Mouse (Mus musculus): Measurements from ENCODE around the gene Dpp3.
"Not testable (repeated sequence)": the region's sequence is repeated elsewhere in the genome, so short reads cannot be mapped to it uniquely, and the experiment has no call there.

Gene Dpp3

DNA sequence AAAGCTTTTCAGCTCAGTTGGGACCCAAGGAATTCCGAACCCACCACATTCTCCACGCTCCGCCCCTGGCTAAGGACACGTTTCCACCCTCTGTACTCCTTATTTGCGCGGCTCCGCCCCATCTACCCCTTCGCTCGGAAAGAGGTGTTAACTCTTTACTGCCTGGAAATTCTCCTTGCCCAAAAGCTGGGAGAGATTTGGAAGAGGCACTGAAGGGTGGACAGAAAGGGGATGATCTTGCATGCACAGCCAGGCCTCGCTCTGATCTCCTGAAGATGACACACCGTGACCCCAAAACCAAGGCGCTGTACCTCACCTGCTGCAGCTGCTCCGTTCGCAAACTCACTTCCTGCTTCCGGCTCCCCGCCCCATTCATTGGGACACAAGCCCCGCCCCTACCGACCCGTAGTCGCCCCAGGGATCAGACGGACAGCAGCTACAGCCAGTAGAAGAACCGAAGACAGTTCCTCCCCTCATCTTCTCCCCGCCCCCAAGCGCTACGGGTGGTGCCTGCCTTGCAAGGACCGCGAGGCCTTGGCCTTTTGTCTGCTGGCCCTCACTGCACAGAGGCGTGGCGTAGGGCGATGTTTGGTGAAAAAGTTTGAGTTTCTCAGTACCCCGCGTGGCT, at the start of gene Dpp3:
Gene Dpp3 (minus strand): TSS at position 384 of the 628 bp plus-strand sequence.
- peak; percentile 97 to 98 for DNase-seq

DNA sequence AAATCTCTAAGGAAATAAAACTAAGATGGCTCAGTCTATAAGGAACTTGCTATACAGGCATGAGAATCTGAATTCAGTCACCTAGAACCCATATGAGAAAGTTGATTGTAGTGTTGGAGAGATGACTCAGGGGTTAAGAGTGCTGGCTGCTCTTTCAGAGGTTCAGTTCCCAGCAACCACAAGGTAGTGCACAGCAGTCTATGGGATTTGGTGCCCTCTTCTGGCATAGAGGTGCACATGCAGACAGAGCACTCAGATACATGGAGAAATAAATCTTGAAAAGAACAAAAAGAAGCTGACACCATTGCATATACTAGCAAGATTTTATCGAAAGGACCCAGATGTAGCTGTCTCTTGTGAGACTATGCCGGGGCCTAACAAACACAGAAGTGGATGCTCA, 40.1 kb upstream of the Dpp3 start:
- no peak for DNase-seq

DNA sequence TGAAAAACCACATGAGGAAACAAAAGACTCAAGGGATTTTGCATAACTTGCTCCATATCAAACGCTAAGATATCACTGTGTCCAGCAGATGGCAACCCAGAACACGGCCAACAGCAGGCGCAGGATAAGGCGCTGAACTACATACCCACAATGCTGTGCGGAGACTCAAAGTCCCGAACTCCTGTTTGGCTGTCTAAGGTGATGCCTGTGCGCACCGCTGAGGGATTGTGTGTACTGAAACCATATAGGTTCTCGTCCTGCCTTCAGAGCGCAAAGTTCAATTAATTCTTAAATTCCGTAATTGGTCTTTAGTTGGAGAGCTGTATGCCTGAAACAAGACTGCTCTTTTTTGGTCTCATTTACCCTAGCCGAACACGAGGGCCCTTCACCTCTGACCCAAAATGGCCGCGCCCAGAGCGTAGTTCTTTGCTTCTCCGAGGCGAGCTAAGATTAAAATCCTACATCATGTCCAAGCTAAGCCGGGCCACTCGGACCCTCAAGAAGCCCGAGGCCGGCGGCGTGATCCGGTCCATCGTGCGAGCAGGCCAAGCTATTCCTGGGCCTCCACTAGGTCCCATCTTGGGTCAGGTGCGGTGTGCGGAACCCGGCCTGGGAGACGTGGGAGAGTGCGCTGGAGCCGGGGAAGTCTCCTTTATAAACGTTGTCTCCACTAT, 34.0 kb upstream of the Dpp3 start, which contains the start of gene Mrpl11:
Gene Mrpl11 (plus strand): TSS at position 220 of the 674 bp plus-strand sequence.
- peak; percentile 69 to 85 for DNase-seq

DNA sequence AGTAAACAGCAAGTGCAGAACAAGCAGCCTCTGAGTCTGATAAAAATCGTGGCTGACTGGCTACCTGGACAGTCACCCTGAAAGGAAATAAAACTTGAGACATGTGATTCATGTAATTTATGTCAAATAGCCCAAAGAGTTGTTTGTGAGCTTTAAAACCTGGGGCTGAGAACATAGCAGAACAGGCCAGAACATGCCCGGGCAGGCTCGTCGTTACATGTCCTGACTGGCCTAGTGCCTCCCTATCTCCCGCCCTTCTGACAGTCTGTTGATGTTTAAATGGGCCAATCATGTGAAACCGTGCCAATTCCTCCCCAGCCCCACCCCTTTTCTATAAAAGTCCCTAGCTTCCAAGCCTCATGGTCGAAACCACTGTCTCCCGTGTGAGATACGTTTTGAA, 20.6 kb upstream of the Dpp3 start:
- DNase-seq = not testable (repeated sequence)

DNA sequence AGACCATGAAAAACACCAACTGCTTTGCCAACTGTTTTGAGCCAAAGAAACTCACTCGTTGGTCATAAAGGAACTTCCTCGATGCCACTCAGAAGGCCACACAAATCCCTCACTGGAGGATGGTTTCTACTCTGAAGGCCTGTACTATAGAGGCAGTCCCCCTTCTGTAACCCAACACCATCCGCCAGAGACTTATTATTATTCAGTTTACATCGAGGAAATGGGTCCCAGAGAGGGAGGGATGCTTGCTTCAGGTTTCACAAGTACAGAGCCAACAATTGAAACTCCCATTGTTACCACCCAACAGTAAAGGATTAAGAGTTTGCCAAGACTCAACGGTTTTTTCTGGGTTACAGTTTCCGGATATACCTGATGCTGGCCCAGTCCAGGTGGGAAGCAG, 17.5 kb upstream of the Dpp3 start:
- DNase-seq = no peak

DNA sequence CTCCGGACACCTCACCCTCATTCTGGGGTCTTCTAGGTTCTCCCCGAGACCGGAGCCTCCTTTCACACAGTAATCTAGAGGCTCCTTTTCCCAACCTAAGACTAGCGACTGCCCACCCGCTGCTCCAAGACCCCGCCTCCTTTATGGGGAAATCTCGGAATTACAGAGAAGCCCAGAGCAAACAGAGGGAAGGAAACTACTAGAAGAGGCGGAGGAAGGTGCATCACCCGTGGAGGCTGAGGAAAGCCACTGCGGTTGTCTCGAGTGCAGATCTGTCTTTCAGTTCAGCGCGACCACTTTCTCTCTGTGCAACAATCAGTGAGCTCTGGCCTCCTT, 15.1 kb upstream of the Dpp3 start:
- DNase-seq = no peak

DNA sequence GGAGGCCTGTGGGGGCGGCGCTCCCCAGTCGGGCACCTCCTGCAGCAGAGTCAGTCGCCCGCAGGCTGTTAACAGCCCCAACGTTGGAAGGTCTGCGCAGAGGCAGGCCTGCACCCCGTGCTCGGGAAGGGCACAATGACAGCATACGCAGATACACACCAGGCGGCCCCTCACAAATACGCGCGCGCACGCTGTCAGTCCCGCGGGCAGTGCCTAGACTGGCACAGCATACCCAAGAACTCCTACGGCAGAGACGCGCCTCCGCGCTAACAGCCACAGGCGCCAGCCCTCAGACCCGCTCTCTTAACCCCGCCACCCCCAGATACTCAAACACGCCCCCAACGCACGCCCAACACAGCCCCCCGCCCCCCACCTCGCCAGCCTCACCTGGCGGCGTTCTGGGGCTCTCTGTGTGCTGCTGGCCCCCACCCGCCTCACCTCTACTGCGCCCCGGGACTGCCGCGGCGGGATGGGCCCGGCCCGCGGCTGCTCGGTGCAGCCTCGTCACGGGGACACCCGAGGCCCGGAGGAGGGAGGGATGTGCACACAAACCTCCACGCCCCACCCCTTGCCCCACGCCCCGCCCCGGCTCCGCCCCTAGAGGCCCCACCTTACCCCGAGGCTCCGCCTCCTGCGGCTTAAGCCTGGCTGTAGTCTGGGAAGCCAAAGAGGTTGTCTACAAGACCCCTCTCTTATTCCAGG, 14.6 kb upstream of the Dpp3 start, which contains the start of gene Peli3:
Gene Peli3 (minus strand): TSS at position 577 of the 702 bp plus-strand sequence.
- DNase-seq = peak; percentile 70 to 77

DNA sequence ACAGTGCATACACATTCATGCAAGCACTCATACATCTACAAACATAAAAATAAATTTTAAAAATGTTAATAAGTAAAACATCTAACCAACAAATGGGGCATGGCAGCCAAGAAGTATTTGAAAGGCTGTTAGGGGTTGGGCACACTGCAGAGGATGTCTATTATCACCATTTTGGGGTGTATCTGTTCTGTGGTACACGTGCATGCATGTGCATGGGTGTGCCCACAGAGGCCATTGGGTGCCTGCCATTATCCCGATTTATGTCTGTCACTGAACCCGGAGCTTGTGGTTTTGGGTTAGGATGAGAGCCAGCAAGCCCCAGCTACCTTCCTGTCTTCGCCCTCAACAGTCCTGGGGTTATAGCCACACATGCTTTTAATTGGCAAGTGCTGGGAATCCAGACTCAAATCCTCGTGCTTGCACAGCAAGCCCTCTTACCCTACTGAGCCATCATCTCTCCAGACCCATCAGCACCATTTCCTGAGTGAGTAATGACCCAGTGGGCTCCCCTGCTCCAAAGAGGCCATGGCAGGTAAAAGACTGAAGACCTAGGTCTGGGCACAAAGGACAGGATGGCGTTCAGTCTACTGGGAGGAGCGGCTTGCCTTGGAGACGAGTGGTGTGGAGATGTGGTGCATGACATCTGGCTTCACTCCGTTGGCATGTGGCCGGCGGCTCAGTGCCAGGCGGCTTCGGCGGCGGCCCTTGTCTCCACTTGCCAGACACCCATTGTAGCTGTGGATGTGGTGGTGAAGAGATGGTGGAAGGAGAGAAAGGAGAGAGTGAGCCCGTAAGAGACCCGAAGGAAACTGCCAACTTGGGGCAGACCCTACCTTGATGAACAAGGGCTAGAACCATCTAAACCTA, 9.6 kb upstream of the Dpp3 start:
- no peak for DNase-seq

DNA sequence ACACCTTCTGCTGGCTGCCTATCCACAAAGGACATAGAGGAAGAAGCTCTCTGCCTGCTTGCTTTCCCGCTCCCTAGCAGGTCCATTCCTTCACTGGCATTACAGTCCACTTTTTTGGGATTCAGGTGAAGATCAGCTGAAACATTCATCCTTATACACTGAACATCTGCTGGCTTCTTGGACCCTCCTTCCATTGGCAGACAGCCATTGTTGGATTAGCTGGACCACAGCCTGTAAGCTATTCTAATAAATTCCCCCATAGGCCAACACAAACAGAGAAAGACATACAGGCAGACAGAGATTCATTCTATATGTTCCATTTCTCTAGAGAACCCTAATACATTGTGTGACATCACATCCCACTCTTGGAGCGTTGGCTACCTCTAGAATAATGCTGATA, 8.8 kb upstream of the Dpp3 start:
- no peak for DNase-seq

DNA sequence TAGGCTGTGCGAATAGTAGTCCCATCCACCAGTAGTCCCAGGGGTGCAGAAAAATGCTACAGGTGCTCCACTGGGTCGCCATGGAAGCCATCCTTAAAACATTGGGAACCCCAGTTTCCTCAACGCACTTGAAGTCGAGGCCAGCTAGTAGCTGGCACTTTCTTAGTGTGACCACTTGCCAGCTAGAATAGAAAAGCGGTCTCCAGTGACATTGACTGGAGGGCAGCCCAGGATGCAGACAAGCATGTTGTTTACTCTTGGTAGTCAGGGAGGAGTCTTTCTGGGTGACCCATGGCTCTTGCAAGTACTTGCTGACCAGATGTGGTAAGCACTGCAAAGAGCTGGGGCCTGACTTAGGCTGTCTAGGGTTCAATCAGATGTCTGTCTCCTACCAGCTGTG, 694 bp upstream of the Dpp3 start:
- DNase-seq = no peak

DNA sequence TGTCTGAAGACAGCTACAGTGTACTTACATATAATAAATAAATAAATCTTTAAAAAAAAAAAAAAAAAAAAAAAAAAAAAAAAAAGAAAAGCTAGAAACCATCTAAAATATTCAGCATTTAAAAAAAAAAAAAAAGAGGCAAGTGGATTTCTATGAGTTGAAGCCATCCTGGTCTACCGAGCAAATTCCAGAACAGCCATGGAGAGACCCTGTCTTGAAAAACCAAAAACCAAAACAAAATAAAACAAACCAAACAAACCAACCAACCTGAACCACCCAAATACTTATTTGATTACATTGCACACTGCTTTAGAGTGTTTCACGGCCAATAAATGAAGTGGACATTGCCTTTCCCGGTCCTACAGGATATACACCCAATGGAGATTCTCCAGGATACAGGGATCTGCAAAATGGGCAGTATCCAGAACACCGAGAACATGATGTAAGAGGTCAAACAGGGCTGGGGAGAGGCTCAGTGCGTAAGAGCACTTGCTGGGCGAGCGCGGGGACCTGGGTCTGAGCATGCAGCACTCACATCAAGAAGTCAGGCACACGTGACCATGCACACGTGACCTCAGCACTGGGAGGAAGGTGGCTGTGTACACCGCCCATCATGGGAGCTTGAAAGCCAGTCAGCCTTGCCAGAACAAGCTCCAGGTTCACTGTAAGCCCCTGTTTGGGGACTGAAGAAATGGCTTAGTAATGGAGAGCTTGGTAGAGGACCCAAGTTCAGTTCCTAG, 2.8 kb downstream of the Dpp3 start:
- DNase-seq = no peak

DNA sequence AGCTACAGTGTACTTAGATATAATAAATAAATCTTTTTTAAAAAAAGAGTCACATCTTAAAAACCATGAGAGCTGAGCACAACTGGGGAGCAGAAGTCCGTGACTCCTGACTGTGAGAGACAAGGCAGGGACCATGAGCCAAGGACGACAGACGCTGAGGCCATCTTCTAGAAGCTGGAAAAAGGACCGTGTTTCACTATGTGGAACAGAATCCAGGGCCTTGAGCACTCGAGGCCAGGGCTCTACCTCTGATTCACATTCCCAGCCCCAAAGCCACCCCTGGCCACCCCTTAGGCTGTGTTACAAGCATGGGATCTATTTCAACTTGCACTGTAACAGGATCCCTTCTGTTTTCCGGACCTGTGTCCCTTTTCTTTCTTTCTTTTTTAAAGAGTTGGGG, 8.4 kb downstream of the Dpp3 start:
- DNase-seq = no peak

DNA sequence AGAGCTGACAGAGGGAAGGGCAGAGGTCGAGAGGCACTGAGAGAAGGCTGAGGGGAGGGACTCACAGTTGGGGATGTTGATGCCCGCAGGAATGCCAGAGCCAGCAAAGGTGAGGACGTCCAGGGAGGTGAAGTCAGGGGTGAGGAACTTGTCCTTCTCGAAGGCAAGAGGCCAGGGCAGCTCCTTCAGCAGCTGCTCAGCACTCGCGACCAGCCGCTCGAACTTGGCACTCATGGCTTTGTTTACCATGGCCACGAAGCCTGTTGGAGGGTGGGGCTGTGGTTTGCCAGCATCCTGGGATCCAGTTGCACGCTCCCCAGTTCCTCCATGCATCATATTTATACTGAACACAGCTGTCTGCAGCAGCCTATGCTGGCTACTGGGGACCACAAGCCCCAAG, 11.3 kb downstream of the Dpp3 start:
- no peak for DNase-seq

DNA sequence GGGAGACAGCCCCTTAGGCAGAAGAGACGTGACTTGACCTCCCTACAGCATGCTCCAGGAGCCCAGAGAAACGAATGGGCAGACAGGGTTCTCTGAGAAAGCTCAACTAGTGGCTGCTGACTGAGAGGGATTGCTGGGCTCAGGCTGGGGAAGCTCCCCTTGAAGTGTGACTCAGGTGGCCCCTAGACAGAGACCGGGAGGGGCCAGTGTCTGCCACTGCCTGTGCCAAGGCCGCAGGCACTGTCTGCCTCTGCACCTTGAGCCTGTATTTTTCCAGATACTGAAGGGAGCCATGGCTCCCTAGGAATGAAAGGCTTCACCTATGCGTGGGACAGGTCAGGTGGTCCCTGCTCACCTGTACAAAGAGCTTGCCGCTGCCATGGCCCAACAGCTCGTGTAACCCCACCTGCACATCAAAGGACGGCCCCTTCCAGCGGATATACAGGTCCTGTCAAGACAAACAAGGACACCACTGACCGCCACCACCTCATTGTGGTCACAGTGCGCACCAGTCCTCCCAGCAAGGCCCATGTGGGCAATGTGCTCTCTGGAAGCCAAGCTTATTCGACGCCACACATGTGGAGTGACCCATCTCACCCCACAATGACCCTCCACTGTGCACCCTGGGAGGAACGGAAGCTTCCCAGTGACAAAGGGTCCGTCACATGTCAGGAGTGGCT, 12.0 kb downstream of the Dpp3 start:
- DNase-seq = no peak

DNA sequence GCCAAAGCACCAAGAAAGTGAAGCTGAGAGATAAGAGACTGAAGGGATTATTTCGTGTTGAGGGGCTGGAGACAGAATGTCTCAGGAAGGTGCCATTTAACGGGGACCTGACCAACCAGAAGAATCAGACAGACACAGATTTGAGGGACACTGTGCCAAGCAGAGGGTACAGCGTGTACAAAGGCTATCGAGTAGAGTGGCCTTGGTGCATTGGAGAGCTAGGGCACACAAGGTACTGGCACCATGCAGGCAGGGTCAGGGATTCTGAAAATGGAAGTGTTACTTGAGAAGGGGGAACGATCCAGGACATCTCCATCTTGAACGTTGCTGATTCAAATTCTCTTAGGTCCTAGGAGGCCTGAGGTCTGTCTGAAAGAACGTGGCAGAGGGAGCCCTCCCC, 18.7 kb downstream of the Dpp3 start:
- DNase-seq = no peak

DNA sequence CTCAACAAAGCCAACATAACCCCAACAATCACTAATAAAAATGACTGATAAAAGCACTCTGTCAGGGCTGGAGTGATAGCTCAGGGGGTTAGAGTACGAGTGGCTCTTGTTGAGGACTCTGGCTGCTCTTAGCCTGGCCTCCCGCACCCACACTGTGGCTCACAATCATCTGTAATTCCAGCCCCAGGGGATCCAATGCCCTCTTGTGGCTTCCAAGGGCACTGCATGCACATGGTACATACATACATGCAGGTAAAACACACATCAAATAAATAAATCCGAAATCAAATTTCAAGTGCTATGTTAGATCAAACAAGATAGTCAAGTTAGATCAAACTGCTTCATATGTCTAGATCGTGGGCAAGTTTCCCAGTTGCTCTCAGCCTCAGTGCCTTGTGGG, 20.0 kb downstream of the Dpp3 start:
- DNase-seq = peak in 1 of 2 experiments; percentile 20

DNA sequence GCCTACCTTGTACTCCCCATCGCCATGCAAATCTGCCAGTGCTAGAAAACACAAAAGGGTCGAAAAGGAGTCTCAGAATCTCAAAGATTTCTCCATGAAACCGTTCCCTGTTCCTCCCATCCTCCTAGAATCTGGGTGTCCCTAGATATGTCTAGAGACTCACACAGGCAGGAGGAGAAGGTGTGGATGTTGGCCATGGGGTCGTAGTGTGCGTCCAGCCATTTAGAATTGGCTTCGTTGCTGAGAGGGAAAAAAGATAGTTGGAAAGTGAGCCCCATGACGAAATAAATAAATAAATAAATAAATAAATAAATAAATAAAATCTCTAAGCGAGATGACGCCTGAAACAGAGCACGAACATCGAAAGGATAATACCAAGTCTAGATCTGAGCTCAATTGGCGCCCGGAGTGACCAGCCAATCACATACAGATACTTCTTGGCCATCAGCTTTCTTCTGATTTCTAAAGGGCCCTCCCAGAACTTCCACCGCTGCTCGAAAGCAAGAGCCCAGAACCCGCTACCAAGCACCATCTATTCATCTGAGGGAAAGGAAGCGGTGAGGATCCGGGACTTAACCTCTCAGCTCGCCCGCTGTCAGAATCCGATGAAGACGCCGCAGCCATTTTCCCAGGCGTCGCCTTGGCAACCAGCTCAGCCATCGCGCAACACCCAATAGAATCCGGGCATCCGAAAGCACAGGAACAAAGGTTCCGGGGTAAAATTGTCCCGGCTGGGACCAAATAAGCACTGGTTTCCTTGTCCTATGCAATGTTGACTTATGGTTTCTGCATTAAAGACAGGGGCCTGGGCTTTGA, 21.9 kb downstream of the Dpp3 start, which contains the start of gene Bbs1:
Gene Bbs1 (minus strand): TSS at position 650 of the 816 bp plus-strand sequence.
- peak; percentile 44 to 63 for DNase-seq

DNA sequence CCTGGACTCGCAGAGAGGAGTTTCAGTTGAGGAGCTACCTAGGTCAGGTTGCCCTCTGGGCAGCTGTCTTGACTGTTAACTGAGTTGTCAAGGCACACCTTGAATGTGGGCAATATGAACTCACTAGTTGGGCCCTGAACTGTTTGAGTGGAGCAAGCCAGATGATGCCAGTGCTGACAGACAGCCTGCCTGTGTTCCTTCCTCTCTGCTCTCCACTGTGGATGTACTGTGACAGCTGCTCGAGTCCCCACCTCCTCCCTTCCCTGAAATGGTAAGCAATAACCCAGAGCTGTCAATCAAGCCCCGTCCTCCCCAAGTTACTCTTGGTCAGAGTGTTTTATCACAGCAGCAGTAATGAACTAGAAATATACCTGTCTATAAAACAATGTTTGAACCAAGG, 28.2 kb downstream of the Dpp3 start:
- no peak for DNase-seq

DNA sequence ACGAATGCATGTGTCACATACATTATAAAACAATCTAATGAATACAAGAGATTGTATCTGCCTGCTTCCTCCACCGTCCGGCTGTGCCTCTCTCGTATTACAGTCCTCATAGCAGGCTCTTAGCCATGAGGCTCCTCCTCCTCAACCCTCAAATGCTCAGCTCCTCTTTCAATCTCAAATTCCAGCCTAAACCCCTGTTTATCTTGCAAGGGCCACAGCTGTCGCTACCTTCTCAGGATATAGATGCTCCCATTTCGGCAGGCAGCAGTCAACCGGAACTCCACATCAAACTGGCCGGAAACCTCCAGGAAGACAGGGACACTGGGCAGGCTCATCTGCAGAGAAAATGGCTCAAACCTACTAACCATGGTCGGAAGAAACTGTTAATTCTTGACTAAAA, 29.1 kb downstream of the Dpp3 start:
- DNase-seq = no peak

DNA sequence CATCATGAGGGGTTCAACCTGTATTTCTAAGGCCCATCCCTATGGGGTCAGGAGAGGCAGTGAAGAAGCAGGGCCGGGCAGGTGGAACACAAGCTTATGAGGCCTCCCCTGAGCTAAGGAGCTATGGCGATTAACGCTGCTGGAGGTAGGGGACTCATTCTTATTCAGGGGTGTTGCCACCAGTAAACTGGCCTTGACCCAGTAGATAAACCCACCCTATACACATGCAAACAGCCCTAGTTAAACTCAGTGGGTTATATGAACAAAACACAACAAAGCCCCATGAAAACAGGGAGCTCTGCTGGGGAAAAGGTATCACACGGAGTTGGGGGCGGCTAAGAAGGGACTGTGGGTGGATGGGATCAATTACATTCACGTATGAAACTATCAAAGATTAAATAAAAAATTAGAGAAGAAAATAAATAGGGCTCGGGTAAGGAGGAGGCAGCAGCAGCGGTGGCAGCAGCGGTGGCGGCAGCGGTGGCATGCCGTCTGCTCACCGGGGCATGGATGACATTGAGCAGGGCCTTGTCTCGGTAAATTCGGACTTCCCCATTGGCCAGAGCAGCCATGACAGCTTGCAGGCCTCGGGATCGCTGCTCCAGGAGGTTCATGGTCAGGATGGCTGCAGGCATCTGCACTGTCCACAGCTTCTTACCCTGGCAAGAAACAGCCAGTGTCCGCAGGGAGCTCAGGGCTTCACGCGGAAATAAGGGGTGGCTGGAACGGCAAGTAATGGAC, 31.1 kb downstream of the Dpp3 start:
- no peak for DNase-seq

Measured in spleen, adult 18-20 months (tissue).